Mouse (Mus musculus): Measurements from ENCODE around the gene Ambp.
A peak's percentile ranks its signal among the peaks of the same experiment; 100 is the strongest.

The Ambp gene

GRCm38 (mm10) chr4:63154699-63155098 is at the start of gene Ambp:
TSS of gene Ambp (minus strand) at chr4:63154799.
- DNase-seq: no peak

DNA sequence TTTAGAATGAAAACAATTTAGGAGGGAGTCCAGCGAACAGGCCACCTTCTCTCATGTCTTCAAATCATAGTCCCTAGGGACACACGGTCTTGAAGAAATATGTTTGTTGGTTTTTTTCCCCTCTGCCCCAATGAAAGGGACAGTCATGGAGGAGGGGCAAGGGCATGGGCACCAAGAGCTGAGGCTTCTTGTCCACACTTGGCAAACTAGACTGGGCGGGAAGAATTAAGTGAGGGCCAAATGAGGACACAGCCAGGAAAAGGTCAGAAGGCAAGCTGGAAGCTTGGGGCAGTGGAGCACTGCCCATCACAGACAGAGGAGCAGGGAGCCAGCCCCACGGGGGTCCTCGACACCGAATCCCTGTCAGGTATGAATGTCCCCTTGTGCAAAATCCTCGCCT is 49.3 kb upstream of the Ambp start:
- no peak for DNase-seq

GRCm38 (mm10) chr4:63199366-63199765 is 44.8 kb upstream of the Ambp start:
- DNase-seq: no peak

GRCm38 (mm10) chr4:63194366-63194765 is 39.8 kb upstream of the Ambp start:
- no peak for DNase-seq

GRCm38 (mm10) chr4:63191641-63192040 is 37.0 kb upstream of the Ambp start:
- DNase-seq: no peak

GRCm38 (mm10) chr4:63186281-63186870 is 31.8 kb upstream of the Ambp start:
- DNase-seq: no peak

- peak; percentile 63 for DNase-seq
Observed at GRCm38 (mm10) chr4:63181556-63181955, 27.0 kb upstream of the Ambp start.

DNA sequence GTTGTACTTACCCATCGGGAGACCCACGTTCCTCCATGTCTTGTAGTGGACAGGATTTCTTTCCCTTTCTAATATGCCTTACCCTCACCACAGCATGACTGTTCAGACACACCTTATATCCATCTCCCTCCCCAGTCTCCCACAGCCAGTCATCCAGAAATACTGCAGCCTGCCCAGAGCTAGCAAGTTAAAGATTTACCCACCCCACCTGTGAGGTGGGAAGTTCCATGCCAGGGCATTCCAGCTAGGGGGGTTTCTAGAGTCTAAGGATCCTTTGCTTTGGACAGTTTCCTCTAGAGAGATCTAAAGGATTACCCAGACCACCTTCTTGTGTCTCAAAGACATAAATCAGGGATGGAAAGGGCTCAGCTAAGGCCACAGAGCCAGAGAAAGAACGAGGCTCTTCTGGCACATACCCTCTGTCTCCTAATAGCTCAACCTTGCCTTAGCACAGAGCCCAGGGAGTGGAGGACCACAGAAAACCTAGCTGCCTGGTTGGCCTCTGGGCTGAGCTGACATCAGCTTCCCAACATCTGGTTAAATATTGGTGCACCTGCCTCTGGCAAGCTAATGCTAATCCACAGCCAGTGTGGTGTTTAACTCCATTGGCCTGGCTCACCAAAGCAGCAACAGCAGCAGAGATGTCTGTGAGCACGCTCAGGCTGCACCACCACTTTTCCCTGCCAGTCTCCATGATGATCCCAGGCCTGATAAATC is 17.5 kb upstream of the Ambp start, which contains the start of gene Kif12:
Gene Kif12 (minus strand): TSS at position 163 of the 717 bp plus-strand sequence.
- no peak for DNase-seq

DNA sequence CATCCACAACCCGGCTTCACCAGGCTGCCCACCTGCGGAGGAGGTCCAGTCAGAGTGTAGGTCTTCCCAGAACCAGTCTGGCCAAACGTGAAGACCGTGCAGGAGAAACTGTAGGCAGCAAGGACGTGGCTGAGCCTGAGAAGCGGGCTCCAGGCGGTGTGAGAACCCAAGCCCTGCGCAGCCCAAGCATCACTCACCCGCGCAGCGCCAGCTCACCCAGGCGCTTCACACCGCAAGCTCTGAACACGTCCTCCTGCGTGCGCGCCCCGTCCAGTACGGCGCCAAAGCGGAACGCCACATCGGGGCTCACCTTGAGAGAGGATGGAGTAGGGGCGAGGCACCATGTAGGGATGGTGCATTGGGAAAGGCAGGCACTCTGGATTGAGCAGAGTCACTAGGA is 16.5 kb upstream of the Ambp start:
- no peak for DNase-seq

- DNase-seq: no peak
Observed at GRCm38 (mm10) chr4:63170061-63170460, 15.5 kb upstream of the Ambp start.

DNA sequence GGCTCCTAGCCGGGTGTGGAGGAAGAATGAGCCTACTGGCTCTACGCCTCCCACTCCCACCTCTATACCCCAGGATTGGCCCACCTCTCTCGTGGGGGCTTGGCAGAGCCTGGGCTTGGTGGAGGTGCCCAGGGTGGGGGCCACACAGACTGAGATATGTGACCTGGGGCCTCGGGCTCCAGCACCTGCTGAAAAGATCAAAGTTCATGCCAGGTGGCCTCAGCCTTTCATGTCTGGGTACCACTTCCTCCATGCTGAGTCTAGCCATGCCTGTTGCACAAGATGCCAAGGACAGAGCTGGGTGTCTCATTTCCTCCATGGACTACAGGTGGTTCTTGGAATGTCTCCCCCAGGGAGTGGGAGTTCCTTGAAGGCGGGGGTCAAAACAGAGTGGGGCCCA is 11.7 kb upstream of the Ambp start:
- DNase-seq: no peak

DNA sequence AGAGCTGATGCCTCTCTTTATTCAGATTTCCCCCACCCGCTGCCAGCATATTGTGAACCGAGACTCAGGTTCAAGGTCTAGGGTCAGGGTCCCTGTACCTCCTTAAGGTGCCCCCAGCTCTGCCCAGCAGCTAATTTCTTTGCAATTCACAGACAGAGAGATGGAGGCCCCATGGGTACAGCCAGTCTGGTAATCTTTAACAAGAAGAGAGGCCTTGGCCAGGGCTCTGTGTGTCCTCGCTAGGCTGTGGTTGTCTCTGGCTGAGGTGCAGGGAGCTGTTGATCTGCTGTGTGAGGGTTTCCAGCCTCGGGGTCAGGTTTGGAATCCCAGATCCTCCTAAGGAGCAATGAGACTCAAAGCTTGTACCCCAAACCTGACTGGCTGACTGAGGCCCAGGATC is 11.0 kb upstream of the Ambp start:
- DNase-seq: no peak

DNA sequence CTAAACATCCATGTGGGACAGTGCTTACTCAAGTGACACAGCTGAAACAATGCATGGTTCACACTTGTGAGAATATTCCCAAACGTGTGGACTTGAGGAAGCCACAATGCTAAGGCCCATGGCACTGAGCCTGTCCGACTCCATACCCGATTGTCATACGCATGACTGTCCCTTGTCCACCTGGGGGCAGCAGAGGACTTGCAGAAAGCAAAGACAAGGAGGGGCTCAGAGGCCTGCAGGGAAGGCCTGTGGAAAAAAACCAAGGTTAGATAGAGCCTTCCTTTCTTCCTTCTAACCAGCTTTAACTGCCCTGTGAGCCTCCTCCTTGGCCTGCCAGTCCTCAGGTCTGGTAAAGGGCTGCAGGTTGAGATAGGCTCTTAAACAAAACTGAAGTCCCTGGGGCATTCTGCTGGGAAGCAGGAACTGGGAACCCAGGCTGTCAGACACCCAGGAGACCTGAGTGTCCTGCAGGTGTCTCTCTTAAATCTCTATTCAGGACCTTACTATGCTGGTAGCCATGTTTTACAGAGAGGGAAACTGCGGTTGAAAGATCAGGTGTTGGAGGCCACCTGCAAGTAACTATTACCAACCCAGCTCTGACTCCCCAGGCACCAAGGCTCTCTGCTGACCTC is 4.5 kb upstream of the Ambp start:
- DNase-seq: peak; percentile 81

GRCm38 (mm10) chr4:63158192-63158591 is 3.6 kb upstream of the Ambp start:
- no peak for DNase-seq

DNA sequence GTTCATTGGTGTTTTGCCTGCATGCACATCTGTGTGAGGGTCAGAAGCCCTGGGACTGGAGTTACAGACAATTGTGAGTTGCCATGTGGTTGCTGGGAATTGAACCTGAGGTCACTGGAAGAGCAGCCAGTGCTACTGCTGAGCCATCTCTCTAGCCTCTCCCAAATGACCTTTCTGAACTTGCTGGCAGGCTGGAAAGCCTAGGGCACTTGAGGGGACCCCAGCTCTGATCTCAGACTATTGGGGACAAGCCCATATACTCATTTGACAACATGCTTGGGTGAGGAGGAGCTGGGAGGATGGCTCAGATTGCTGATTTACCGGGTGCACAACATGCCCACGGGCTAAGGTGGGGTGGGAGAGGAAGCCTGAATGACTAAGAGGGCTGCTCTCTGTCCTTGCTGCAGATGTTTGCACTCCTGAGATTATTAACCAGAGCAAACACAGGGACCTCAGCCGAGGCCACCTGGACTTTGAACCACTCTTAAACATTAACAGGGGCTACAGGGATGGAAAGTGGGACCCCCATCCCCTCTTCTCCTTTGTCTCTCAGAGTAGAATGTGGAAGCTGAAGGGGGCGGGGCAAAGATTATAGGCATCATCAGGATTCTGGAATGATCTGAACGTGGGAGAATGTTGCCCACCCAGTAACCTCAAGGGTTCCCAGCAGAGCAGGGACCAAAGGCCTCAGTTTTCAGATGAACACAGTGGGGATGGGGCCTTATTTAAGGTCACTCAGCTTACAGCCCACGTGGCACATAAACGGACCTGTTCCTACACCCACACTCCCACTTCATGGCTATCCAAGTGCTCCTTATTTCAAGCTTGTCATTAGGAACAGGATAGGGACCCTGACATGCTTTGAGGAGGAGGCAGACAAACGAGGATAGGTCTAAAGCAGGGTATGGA is 2.4 kb upstream of the Ambp start:
- no peak for DNase-seq

GRCm38 (mm10) chr4:63155596-63155995 is 997 bp upstream of the Ambp start:
- no peak for DNase-seq

- no peak for DNase-seq
Observed at GRCm38 (mm10) chr4:63154028-63154427, 571 bp downstream of the Ambp start.

DNA sequence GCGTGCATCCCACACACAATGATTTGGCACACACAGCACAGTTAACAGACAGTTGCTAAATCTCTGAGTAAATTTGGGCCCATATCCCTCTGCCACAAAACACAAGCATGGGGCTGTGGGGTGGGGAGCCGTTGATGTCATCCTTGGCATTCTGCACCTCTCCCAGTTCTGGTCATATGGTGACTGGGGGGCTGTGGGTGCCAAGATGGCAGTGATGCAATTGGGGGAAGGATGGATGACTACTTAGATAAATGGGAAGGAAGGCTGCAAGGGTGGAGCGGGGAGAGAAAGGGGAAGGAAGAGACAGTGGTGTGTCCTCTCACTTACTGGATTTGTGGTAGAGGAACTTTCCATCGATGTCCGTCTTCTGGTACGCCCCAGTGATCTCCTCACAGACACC is 3.5 kb downstream of the Ambp start:
- no peak for DNase-seq

GRCm38 (mm10) chr4:63147268-63147667 is 7.3 kb downstream of the Ambp start:
- DNase-seq: no peak

GRCm38 (mm10) chr4:63129891-63130624 is 24.5 kb downstream of the Ambp start:
- DNase-seq: no peak

DNA sequence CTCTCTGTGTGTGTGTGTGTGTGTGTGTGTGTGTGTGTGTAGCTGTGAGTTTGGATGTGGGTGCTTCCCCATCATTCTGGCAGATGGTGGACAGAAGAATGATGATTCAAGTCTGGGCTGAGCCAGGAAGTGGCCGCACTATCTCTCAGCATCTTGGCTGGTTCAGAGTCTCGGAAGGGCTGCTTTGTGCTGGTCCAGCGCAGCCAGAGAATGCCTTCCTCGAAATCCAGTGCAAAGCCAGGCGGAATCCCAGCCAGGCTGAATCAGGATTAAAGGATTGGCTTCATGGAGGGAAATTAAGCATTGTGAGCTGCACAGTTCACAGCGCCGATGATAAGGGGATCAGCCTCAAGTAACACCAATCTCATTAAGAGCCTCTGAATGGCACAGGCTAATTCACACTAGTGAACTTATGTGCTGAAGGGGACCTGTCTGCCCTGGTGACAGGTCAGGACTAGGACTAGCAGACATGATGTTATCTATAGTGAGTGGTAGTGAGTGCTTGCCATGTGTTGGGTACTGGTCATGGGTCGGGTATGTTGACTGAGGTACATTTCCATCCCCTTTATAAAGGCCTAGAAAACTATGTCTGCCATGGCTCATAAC is 29.6 kb downstream of the Ambp start:
- no peak for DNase-seq

All from right cerebral cortex, postnatal 25 days (tissue).